Mouse (Mus musculus) cerebellum, adult 11 months (tissue): Measurements from ENCODE around the gene Ddb2.

Experiments
- DNase-seq: peaks from one replicate; pipeline ENCODE4 v3.0.0; 2022

Ddb2 gene

GRCm38 (mm10) chr2:91183711-91184405 lies 52.9 kb downstream of the Ddb2 start, which contains the start of gene Madd:
Gene Madd, minus strand, starts transcription at chr2:91183837.
- DNase-seq = peak; percentile 27

DNA sequence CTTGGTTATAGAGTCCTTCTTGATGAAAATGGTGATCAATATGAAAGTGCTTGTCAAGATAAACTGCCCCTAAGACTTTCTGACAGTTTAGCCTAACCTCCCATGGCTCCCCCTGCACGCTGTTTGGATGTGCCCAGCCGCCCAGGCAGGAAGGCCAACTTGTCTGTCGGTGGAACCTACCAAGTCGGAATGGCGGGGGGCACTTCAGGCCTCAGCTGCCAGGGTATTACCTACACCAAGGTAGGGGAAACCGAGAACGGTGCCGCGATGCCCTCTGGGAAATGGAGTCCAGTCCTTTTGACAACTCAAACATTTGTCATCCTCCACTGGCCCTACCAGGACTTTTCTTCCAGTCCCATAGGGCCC lies 53.7 kb downstream of the Ddb2 start:
- DNase-seq = peak; percentile 99

DNA sequence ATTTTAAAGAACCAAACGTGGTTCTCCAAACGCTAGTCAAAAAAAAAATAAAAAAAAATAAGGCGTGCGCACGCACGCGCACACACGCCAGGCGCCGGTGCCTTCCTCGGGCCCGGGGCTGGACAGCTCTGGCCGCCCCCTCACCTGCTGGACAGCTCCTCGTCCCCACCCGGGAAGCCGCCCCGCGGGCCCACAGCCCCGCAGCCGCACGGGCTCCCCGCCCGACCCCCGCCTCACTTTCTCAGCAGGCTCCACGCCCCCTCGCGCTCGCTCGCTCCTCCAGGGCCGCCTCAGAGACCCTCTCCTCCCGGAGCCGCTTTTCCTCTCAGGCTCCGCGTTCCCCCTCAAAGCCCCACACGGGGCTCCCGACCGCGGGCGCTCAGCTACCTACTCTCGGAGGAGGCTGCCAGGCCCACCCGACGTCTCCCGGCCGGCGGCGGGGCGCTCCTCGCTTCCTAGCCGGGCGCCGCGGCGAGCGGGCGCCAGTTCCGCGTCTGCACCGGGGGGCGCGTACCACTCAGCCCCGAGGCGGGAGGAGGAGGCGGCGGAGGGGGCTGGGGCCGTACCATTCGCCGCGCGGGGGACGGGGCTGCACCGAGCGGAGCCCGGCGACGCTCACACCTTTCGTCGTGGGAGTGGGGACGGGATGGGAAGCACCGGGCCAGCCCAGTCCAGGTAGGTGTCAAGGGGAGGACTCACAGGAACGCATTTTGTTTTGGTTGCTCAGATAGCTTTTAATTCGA lies 54.2 kb downstream of the Ddb2 start:
- peak; percentile 90 for DNase-seq

DNA sequence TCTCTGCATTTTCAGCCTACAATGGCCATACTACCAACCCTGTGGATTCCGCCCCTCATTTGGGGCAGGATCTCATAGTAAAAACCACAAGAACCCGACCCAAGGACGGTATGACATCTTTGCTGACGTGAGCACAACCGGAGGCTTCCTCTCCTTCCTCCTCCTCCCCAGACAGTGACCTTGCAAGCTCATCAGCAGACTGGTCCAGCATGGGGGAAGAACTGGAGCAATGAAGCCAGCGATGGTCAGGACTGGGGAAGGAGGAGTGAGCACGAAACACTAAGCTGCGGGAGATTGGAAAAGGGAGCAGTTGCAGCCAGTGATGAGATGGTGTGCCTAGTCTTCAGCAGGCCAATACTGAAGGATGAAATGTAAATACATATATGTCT lies 54.8 kb downstream of the Ddb2 start:
- peak; percentile 59 for DNase-seq

DNA sequence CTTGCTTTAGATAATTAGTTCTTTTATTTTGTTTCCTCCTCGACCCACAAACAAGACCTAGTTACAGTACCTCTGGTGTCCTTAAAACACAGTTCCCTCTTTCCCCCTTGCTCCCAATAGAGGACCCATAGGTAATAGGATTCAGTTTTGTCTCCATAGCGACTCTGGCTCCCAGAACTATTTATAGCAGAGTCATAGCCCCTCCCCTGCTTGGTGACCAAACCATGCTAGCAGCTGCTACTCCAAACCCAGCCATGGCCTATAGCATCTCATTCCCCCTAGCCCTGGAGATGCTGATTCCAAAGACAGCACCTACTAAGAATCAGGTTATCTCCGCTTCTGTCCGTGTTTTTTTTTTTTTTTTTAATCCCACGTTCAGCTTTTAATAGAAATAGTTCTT lies 56.1 kb downstream of the Ddb2 start:
- peak; percentile 44 for DNase-seq

- no peak for DNase-seq
These were observed 57.0 kb downstream of the Ddb2 start for GRCm38 (mm10) chr2:91179825-91180224.

- DNase-seq = no peak
These were observed 60.5 kb downstream of the Ddb2 start for GRCm38 (mm10) chr2:91176234-91176633.

- no peak for DNase-seq
These were observed 61.3 kb downstream of the Ddb2 start for GRCm38 (mm10) chr2:91175490-91175889.

GRCm38 (mm10) chr2:91169587-91170322 lies 67.0 kb downstream of the Ddb2 start:
- no peak for DNase-seq

- no peak for DNase-seq
These were observed 69.2 kb downstream of the Ddb2 start for GRCm38 (mm10) chr2:91167629-91168028.

DNA sequence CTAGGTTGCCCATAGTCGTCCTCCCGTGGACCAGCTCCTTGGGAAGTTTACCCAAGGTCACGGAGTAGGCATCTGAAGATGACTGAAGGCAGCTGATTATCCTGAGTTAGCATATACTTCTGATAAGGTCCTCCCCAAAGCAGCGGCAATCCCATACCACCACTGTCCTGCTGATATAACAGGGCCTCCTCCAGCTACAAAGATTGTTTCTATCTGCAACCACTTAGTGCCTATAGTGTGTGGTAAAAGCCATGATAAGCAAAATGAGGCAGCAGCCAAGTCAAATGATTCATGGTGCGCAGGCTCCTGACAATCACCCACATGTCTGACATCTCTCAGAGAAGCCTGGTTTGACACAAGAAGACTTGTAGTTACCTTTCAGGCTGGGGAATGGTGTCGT lies 71.8 kb downstream of the Ddb2 start:
- DNase-seq = no peak

DNA sequence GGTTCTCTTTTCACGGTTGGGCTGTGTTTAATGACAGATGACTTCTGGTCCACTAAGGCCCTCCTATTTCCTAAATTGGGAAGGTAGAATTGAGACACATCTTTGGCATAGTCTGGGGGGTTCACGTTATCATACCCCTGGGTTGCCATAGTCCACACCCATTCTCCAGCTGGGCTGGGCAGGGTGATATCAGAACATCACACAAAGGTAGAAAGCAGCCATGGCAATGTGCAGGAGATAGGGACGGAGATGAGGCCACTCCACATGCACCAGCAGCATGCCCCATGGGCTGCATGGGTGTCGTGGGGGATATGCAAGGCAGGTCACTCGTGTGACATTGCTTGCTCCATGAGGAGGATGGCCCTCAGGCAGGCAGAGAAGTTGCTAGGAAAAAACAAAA lies 73.2 kb downstream of the Ddb2 start:
- no peak for DNase-seq

DNA sequence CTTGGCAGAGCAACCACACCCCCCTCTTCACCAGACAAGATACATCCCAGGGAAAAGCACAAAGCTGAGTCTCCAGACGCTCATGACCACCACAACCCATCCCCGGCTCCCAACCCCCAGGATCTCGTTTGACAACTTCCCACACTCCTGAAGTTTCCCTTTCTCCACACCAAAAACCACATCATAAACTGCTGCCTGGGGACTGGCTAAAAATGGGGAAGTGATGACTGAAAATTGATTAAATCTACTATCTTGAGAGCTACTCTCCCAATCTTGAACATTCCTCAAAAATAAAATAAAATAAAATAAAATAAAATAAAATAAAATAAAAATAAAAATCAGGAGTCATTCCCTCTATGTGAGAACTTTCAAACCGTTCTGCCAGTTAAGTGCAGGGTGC lies 73.8 kb downstream of the Ddb2 start:
- no peak for DNase-seq
